Mouse (Mus musculus) small intestine, adult 2 months (tissue): ENCODE data around the gene Aqp11.

ENCODE experiments used
- CTCF ChIP-seq: fragments of 200-500 bp; IDR thresholded peaks from 2 replicates; pipeline ENCODE4 v1.5.1; 2012; ENCODE audit warnings: low read depth, mild to moderate bottlenecking, control low read depth, inconsistent platforms, low read length, moderate library complexity, mixed read lengths; ENCODE audit not compliant: insufficient replicate concordance, insufficient read length; ENCODE audit errors: extremely low read depth
- POLR2A ChIP-seq: fragments of 200-500 bp; IDR thresholded peaks from 2 replicates; pipeline ENCODE4 v1.6.1; 2012; ENCODE audit warnings: low read depth, mild to moderate bottlenecking, control low read depth, inconsistent platforms, low read length, moderate library complexity

DNA sequence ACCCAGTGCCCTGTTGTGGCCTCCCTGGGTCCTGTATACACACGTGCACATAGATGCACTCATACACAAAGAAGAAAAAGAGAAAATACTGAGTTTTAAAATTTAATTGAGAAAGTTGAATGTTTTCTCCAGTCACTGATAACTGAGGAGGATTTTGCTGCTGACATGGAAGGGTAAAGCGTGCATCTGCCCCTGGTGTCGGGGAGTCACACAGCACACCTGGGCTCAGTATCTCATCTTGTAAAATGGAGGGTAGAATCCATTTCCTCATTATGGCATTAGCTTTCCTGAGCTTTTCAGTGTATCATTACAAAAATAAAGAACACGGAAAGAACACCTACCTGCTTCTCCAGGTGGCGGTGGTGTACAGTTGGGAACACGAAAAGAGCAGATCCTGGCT is 12.7 kb downstream of the Aqp11 start:
- no peak for TF ChIP-seq CTCF
- TF ChIP-seq POLR2A: no peak
